Mouse (Mus musculus): ENCODE measurements around the gene Emc3.

The Emc3 gene

GRCm38 (mm10) chr6:113494258-113494788 is 37.1 kb downstream of the Emc3 start:
- DNase-seq: peak; percentile 83

- no peak for DNase-seq
Measured at GRCm38 (mm10) chr6:113492101-113492864, 39.2 kb downstream of the Emc3 start.

- DNase-seq: no peak
Measured at GRCm38 (mm10) chr6:113489410-113489809, 42.0 kb downstream of the Emc3 start.

- no peak for DNase-seq
Measured at GRCm38 (mm10) chr6:113487125-113487576, 44.3 kb downstream of the Emc3 start.

DNA sequence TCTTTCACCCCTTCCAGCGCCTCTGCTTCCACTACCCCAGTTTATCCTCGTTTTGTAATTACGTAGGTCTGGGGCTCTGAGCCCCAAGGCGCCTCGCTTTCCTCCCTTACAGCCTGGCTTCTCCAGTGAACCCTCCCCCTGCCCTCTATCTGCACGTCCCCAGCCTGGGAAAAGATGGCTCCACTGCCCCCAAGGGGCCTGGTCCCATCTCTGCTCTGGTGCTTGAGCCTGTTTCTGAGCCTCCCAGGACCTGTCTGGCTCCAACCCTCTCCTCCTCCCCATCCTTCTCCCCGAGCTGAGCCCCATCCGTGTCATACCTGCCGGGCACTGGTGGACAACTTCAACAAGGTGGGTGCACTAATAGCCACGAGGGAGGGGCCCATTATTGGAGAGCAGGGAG is 47.7 kb downstream of the Emc3 start:
- DNase-seq: no peak

- DNase-seq: peak; percentile 95
Measured at GRCm38 (mm10) chr6:113483100-113483615, 48.3 kb downstream of the Emc3 start, which contains the start of gene Creld1. Gene Creld1, plus strand, starts transcription at chr6:113483297.

GRCm38 (mm10) chr6:113482477-113483099 is 48.9 kb downstream of the Emc3 start:
- peak; percentile 66 for DNase-seq

- peak; percentile 60 for DNase-seq
Measured at GRCm38 (mm10) chr6:113480555-113481373, 50.7 kb downstream of the Emc3 start.

DNA sequence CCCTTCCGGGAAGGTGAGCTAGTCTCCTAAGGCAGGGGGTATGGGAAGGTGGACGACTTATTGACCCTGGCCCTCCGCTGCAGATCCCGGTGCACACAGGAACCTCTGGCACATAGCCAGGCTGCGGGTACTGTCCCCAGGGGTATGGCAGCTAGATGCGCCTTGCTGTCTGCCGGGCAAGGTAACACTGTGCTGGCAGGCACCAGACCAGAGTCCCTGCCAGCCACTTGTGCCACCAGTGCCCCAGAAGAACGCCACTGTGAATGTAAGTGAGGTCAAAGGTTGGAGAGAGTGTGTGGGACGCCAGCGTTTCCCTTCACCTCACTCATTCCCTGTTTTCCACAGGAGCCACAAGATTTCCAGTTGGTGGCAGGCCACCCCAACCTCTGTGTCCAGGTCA is 52.5 kb downstream of the Emc3 start:
- peak; percentile 30 for DNase-seq

DNA sequence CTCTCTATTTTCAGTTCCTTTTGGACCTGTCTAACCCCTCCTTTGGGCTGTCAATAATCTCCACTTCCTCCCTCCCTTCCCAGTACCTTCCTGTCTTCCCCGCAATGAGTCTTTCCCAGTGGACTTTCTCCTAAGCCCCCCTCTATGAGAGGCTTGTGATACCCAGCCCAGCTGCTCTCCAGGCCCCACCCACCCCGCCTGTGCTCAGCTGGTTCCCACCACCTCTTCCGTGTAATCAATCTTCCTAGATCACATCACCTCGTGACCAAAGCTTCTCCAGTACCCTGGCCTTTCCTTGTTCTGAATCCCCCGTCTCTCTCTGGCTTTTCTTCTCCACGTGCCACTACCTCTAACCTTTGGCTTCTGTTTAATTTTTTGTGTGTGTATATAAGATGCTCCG is 54.1 kb downstream of the Emc3 start:
- DNase-seq: no peak

GRCm38 (mm10) chr6:113473715-113474114 is 57.7 kb downstream of the Emc3 start:
- DNase-seq: no peak

GRCm38 (mm10) chr6:113473246-113473645 is 58.2 kb downstream of the Emc3 start:
- no peak for DNase-seq

DNA sequence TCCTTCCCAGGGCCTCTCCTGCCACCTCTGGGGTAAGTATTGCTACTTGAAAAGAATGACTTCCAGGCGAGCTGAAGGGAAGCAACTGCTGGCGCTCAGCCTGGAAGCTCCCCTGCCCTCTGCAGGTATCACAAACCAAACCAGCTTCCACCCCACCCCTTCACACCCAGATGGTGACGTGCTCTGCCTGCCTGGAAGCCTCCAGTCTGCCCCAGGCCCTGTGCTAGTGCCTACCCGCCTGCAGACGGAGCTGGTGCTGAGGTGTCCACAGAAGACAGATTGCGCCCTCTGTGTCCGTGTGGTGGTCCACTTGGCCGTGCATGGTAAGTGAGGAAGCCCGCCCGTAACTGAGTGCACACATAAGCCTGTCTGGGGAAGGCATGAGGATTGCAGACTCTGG is 59.4 kb downstream of the Emc3 start:
- no peak for DNase-seq

- DNase-seq: peak; percentile 76
Measured at GRCm38 (mm10) chr6:113471297-113471936, 60.0 kb downstream of the Emc3 start, which contains the start of gene Il17rc. Gene Il17rc, plus strand, starts transcription at chr6:113471427.

DNA sequence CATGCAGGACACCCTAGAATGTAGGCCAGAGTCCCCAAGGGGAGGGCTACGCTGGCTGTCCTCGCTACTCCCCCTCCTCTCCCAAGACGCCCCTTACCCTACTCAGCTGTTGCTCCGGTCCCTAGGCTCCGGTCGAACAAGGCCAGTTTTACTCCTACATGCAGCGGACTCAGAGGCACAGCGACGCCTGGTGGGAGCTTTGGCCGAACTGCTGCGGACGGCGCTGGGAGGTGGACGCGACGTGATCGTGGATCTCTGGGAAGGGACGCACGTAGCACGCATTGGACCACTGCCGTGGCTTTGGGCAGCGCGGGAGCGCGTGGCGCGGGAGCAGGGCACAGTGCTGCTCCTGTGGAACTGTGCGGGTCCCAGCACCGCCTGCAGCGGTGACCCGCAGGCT is 62.0 kb downstream of the Emc3 start:
- DNase-seq: peak; percentile 86

DNA sequence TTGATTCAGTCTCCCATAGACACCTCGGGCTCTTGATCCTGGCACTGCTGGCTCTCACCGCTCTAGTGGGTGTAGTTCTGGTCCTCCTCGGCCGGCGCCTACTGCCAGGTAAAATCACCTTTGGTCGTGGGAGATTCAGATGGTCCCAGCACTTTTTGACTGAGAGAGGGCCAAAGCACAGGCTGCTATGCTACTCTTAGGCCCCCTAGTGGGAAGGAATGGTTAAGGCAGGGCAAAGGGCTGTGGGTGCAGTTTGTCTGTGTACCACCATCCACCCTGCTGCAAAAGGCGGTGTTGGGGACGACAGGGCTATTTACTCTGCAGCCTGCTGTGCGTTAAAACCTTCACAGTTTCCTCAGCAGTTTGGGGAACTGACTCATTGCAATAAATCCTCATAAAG is 62.4 kb downstream of the Emc3 start:
- peak; percentile 80 for DNase-seq

DNA sequence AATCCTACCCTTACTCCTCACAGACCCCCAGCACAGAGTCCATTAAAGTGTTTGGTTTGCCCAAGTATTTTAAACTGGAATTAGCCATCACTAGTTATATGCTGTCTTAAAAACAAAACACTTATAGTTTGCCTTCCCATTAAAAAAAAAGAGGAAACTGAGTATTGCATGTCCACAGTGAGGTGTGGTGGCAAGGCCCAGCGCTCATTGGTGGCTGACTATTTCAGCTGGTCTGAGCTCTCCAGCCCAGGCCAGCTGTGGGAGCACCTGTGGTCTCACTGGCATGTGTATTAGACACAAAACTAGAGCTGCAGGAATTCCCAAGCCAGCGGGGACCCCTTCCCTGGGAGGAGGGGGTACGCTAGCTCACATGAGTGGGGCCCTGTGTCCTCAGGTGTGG is 62.9 kb downstream of the Emc3 start:
- no peak for DNase-seq

- DNase-seq: no peak
Measured at GRCm38 (mm10) chr6:113465602-113466001, 65.8 kb downstream of the Emc3 start.

Measured in kidney, adult 18-20 months (tissue).